Mouse (Mus musculus): Measurements from ENCODE around the gene Tmem205. TPM values are rescaled to one million over a fixed set of nuclear protein-coding genes. Genes with fewer than 3 reads are reported as not detected.
A peak's percentile ranks its signal among the peaks of the same experiment; 100 is the strongest.

Gene Tmem205
- total RNA-seq (2021): 471 and 609 TPM in 2 replicates
- long read RNA-seq, transcript Tmem205-201 (4 exons, 785 nt): major isoform, 210 of 336 reads
- long read RNA-seq, transcript Tmem205-205 (1 exons, 877 nt): minor isoform, 6 of 336 reads
- long read RNA-seq, transcript Tmem205-203 (4 exons, 879 nt): minor isoform, 8 of 336 reads
- long read RNA-seq, partial matches to known transcripts: 27 of 336 reads
- long read RNA-seq, other reads (novel, unspliced or antisense): 79 of 336 reads

DNA sequence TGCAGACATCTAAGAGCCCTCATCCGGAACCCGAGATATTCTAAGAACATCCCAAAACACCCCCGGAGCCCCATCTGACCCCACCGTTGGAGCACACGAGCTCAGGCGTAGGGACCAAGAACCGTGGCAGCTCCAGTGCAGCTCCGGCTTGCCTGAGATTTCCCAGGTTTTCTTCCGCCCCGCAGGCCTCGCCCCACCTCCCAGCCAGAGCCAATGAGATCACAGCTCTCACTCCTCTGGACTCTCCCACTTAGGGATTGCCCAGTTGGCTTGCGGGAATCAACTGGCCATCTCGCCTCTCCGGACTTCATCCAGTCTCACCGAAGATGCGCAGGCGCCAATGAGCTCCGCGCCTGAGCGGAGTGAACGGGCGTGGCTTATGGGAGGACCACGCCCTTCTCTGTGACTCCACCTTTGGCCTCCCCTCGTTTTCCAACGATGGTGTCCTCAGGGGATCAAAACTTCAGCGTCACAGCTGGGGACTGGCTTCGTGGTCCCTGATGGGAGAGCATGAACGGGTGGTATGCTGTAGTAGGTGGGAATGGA, at the start of gene Tmem205, which contains the start of gene Ccdc159:
Gene Tmem205 (minus strand): TSS at position 349 of the 546 bp plus-strand sequence.
Gene Ccdc159 (plus strand): TSS at position 264 of the 546 bp plus-strand sequence.
- DNase-seq: peak; percentile 92

DNA sequence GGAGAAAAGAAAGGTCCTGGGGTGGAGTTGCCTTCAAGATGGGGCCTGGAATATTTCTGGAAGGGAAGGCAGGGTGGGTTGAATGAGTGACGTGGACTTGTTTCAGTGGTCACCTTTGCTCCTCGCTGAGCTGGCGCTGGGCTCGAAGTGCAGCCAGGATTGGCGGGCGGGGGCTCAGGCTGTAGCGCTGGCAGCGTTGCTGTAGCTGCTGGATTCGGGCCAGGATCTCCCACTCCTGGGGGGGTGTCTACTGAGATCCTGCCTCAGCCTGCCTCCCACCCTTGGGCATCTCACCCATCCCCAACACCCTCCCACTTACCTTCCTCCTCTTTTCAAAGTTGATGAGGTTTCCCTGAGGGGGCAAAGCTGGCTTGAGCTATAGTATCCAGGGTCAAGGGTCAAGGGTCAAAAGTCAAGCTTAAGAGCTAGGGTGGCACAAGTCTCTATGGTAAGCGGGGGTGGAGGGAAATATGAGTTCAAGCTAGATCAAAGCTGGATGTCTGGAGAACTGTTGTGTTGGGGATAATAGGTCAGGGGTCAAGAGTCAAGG, 49.3 kb upstream of the Tmem205 start:
- no peak for DNase-seq

GRCm38 (mm10) chr9:21969304-21969703, 41.9 kb upstream of the Tmem205 start:
- DNase-seq: no peak

DNA sequence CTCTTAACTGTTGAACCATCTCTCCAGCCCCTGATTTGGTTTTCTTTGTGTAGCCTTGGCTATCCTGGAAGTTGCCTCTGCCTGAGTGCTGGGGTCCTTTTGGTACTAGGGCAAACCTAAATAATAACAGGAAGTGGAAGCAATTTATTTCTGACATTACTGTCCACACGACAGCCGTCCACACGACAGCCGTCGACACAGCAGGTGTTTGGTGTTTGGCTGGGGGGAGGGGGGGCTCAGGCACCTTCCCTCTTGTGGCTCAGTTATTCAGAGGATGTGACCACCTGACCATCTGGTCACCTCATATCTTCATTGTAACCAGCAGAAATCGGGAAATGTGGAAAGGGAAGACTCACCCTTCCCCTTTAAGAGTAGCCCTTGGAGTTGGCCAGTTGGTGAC, 41.5 kb upstream of the Tmem205 start:
- no peak for DNase-seq

- peak; percentile 41 for DNase-seq
Measured at GRCm38 (mm10) chr9:21963417-21963816, 36.1 kb upstream of the Tmem205 start, which contains the start of gene Epor. Epor (minus strand) TSS chr9:21963506.

DNA sequence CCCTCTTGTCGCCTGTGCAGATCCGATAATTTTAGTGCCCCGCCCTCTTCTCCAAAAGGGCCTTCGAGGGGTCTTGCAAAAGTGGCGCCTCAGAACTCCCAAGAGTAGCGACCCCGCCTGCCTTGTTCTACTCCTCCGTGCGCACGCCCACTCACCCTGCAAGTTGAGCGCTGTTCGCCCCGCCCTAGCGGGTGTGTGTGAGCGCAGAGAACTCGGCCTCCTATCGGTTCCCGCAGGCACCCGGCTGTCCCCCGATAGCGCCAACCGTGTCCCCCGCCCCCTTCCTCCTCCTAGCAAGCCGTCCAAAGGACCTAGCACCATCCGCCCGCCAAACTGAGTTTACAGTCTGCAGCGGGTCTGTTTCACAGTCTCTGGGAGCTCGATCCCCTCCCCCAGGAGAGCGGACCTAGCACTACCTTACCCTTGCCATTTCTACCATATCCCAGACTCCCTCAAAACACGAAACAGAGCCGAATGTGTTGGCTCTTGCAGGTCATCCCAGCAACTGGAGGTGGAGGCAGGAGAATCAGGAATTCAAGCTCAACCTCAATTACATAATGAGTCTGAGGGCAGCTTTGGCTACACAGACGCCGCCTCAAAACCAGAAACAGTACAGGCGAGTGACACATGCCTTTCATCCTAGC, 35.2 kb upstream of the Tmem205 start:
- DNase-seq: peak; percentile 59

- no peak for DNase-seq
Measured at GRCm38 (mm10) chr9:21962010-21962409, 34.7 kb upstream of the Tmem205 start.

DNA sequence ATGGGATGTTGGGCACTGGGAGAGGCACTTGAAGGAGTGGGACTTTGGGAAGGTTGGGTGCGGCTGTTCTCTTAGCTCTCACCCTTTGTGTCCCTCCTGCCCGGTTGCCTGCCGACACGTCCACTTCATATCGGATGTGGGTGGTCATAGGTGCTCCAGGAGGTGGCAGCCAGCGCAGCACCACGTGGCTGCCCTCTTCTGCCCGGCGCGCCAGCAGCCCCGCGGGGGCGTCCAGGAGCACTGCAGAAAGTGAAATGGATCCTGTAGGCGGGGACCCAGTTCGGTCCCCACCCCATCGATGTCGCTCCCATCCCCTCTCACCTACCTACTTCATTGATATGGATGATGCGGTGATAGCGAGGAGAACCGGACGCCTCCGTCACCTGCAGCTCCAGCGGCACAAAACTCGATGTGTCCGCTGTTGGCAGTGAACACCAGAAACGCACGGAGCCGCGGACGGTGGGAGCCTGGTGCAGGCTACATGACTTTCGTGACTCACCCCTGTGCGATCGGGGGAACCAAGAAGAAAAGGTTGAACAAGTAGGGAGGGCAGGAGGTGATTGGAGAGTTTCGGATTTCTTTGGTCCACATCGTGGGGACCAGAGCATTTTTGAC, 34.1 kb upstream of the Tmem205 start:
- no peak for DNase-seq

- peak; percentile 31 for DNase-seq
Measured at GRCm38 (mm10) chr9:21960558-21961208, 33.3 kb upstream of the Tmem205 start.

DNA sequence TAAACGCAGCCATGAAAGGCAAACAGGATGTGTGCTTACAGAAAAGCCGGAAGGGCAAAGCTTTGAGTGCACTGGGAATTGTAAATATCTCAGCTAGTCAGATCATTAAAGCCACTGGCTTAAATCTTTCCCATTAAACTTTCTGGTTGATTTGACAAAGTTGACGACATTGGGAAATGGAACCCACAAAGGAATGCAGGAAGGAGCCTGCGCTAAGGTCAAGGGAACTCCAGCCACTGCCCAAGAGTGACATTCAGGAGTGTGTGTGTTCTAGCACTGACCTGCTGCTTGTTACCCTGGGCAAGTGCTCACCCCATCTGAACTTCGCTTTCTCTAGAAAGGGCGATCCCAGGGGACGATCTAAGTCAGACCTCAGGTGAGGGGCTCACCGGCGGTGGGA, 32.8 kb upstream of the Tmem205 start:
- no peak for DNase-seq

DNA sequence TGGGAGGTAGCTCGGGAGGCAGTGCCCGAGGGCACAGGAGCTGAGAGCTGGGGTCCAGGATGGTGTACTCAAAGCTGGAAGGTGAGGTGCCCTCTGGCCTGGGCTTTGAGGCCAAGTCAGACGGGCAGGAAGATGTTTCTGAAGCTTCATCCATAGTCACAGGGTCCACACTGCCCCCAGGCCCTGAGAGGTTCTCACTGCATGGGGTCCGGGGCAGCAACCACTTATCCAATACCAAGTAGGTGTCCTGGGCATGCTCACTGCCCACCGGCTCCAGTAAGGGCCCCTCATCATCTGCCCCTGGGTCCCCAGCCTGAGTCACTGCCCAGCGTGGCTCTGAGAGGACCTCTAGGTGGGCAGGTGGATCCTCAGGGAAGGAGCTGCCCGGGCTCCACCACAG, 31.9 kb upstream of the Tmem205 start:
- no peak for DNase-seq

DNA sequence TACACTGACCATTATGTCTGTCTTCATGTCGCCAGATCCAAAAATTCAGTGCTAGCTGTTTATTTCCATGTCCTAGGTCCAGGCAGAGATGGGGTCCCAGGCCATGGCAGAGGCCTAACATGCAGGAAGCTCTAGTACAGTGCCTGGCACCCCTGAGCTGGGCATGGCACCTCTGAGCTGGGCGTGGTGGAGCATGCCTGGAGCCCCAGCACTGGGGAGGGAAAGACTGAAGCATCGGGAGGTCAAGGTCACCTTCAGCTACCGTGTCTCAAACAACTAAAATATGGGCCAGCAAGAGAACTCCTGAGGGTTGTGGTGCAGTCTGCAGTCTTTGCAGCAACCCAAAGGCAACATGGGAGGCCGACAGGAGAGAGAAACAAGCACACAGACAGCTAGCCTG, 31.0 kb upstream of the Tmem205 start:
- DNase-seq: no peak

GRCm38 (mm10) chr9:21955570-21956281, 28.4 kb upstream of the Tmem205 start, which contains the start of gene Swsap1:
Swsap1 (plus strand) TSS chr9:21955755.
- DNase-seq: peak; percentile 95

DNA sequence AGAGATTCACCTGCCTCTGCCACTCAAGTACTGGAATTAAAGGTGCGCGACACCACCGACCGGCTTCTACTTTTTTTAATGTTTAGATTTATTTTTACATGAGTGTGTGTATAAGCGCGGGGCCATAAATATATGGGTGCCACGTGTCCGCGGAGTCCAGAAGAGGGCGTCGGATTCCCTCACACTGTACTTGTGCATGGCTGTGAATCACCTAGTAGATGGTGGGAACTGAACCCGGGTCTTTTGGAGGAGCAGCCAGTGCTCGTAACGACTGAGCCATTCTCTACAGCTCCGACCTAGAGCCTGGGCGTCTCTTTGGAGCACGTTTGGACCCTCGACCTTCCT, 27.8 kb upstream of the Tmem205 start:
- no peak for DNase-seq

GRCm38 (mm10) chr9:21954635-21955034, 27.3 kb upstream of the Tmem205 start:
- DNase-seq: no peak

DNA sequence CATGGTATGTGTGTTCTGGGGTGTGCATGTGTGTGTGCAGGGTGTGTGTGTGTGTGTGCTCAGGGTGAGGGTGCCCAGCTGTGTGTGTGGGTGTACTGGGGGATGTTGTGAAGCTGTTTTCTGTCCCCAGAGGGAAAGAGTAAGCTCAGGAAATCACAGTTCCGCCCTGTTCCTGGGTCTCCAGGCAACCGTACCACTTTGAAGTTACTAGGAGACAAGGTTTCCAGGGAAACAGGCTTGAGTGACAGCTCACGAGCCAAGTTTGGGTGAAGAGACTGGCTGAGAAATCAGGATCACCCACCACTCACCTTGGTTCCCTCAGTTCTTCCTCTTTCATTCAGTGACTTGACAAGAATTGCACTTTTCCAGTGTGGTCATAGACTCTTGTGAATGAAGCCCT, 26.2 kb upstream of the Tmem205 start:
- no peak for DNase-seq

GRCm38 (mm10) chr9:21951977-21952376, 24.6 kb upstream of the Tmem205 start:
- DNase-seq: no peak

DNA sequence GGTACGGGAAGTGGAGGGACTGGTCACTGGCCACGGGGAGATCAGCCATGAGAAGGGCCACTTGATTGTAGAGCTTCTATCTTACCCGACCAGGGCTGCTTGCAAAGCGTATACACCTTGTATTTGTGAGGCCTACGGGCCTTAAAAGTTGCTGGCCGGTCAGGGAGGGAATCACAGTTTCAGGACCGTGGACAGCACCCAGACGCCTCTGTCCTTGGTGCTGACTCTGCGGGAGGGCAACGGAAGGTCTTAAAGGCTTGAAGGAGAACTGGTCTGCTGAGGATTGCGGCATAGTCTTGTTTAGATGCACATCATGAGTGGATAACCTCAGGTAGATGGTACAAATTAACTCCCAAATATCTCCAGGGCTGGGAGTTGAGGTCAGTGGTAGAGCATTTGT, 23.0 kb upstream of the Tmem205 start:
- peak; percentile 76 for DNase-seq

GRCm38 (mm10) chr9:21948790-21949189, 21.4 kb upstream of the Tmem205 start:
- DNase-seq: no peak

GRCm38 (mm10) chr9:21948146-21948545, 20.8 kb upstream of the Tmem205 start:
- no peak for DNase-seq

DNA sequence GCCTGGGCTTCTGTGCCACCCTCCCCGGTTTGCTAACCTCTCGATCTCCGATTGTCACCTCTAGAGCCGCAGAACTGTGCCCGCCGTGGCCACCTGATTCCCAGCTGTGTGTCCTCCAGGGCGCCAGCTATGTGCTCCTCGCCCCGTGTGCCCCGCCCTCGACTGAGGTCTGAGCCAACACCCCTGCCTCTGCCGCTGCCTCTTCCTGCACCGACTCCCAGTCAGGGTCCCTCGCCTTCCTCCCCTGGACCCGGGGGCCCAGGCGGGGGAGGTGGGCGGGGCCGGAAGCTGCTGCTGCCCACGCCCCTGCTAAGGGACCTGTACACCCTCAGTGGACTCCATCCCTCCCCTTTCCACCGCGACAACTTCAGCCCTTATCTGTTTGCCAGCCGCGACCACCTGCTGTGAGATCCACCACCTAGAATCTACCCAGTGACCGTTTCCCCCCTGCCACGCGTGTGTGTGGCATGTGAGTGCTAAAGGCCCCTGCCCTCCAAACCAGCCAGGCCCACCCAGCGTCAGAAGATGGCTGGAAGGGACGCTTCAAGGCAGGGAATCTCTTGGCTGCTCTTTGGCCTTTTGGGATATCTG, 20.3 kb upstream of the Tmem205 start:
- no peak for DNase-seq

All from adrenal gland, postnatal 25 days (tissue).